Mouse (Mus musculus) T-helper 1 cell (primary cell): ENCODE data around the gene Gm21725.
"Not testable (repeated sequence)": the region's sequence is repeated elsewhere in the genome, so short reads cannot be mapped to it uniquely, and the experiment has no call there.

Source experiments
- in situ Hi-C: fragments of 300-600 bp; cut with MboI, MseI; formaldehyde crosslinking; loops from one replicate; pipeline ENCODE4 v1.15.1; 2025; ENCODE audit warnings: high pct_unique_total_duplicates

Gm21725 gene

DNA sequence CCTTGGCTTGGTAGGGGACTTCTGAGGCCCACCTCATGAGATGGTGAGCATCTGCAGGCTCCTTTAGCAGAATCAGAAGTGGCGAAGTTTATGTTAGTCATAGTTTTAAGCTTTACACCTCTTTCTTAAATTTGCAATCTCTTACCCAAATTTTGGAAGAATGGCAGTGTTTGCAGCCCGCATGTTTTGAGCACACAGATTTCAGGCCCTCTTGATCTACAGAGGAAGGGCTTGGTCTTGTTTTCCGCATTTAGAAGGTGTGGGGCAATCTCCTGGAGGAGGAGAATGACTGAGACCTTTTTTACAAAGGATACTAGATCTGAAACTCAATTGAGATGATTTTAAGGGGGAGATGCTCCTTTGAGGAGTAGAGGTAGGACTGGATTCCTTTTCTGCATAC, at the start of gene Gm21725:
TSS of gene Gm21725 (minus strand) at position 101 of the 400 bp plus-strand sequence.
- in situ Hi-C loops, result not testable (repeated sequence)
